Mouse (Mus musculus) midbrain, embryonic 11.5 days (tissue): ENCODE data around the gene Syne1. TPM values are rescaled to one million over a fixed set of nuclear protein-coding genes. Genes with fewer than 3 reads are reported as not detected.

ENCODE experiments used
- ATAC-seq: fragments of 200-750 bp; cut with Nextera tagmentation; 2 replicates; pipeline ENCODE4 v1.8.0; 2017; ENCODE audit warnings: moderate TSS enrichment, moderate library complexity; ENCODE audit not compliant: low FRiP score
- DNase-seq: peaks from one replicate; pipeline ENCODE4 v3.0.0; 2015; ENCODE audit warnings: low spot score; ENCODE audit errors: missing footprints
- H3K27ac ChIP-seq: fragments of 300-500 bp; sonication (generic); 2 replicates; pipeline ENCODE4 v1.5.1; 2014; ENCODE audit warnings: low read depth, low read length
- H3K27me3 ChIP-seq: fragments of 300-500 bp; sonication (generic); 2 replicates; pipeline ENCODE4 v1.6.1; 2014; ENCODE audit warnings: mild to moderate bottlenecking, low read length, moderate library complexity, mixed read lengths; ENCODE audit not compliant: control insufficient read depth, insufficient read depth
- H3K36me3 ChIP-seq: fragments of 300-500 bp; sonication (generic); 2 replicates; pipeline ENCODE4 v1.6.1; 2014; ENCODE audit warnings: mild to moderate bottlenecking, low read length, moderate library complexity, mixed read lengths; ENCODE audit not compliant: control insufficient read depth, insufficient read depth
- H3K4me1 ChIP-seq: fragments of 300-500 bp; sonication (generic); 2 replicates; pipeline ENCODE4 v1.6.1; 2014; ENCODE audit warnings: low read length; ENCODE audit not compliant: control insufficient read depth, insufficient read depth
- H3K4me2 ChIP-seq: fragments of 300-500 bp; sonication (generic); 2 replicates; pipeline ENCODE4 v1.6.1; 2014; ENCODE audit warnings: mild to moderate bottlenecking, moderate library complexity
- H3K4me3 ChIP-seq: fragments of 300-500 bp; sonication (generic); 2 replicates; pipeline ENCODE4 v1.5.1; 2014; ENCODE audit warnings: low read depth, low read length
- H3K9ac ChIP-seq: fragments of 300-500 bp; sonication (generic); 2 replicates; pipeline ENCODE4 v1.6.1; 2014; ENCODE audit warnings: low read length
- H3K9me3 ChIP-seq: fragments of 300-500 bp; sonication (generic); 2 replicates; pipeline ENCODE4 v1.6.1; 2016; ENCODE audit warnings: low read length; ENCODE audit not compliant: control insufficient read depth
- WGBS: fragments of 180-500 bp; shearing (Covaris S2); extraction: QIAGEN DNeasy Blood & Tissue Kit; methylation state at CpG from one replicate; pipeline ENCODE4 v1.1.7; 2014; 5-methylcytosine and 5-hydroxymethylcytosine counted together
- polyA plus RNA-seq: library from polyadenylated mRNA; unstranded; fragments of >200 nt; fragmentation: Nextera tagmentation; extraction: Ambion mirVana; gene quantifications from 2 replicates; pipeline ENCODE4 v1.2.1, GENCODE M21; 2014

Syne1 gene
- polyA plus RNA-seq = 2.7 and 2.9 TPM in 2 replicates

DNA sequence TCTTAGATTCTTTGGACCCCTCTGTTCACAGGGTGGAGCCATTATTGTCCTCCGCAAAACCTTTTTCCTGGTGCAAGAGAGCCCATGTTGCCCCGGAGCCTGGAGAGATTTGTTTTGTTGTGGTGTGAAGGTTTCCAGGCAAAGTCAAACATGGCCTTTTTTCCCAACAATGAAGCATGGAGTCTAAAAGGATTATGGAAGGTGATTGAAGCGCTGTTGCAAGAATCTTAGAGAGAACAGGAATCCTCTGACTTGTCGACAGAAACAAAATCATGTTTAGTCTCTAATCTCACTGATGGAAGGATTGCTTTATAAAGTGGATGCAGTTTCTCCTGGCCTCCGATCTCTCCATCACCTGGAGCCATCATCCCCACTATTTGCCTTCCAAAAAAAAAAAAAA lies at the start of gene Syne1:
TSS of gene Syne1 (minus strand) at position 101 of the 400 bp plus-strand sequence.
- Histone ChIP-seq H3K36me3 (no peaks in the 10 kb centered on the region), H3K9me3 (no peaks in the 10 kb centered on the region), H3K4me1 (peaks cover 4% of the 10 kb centered on the region), H3K27me3 (no peaks in the 10 kb centered on the region; the same call in 1 of the 2 replicates), H3K4me2 (peak within 1 kb of the TSS; percentile 94), H3K27ac (no peak within 1 kb of the TSS), H3K9ac (peak within 1 kb of the TSS; percentile 63), H3K4me3 (peak within 1 kb of the TSS; percentile 57)
- 45% methylated on average over 5 of the region's 5 CpGs for WGBS
- ATAC-seq = no peak
- DNase-seq = peak; percentile 80

DNA sequence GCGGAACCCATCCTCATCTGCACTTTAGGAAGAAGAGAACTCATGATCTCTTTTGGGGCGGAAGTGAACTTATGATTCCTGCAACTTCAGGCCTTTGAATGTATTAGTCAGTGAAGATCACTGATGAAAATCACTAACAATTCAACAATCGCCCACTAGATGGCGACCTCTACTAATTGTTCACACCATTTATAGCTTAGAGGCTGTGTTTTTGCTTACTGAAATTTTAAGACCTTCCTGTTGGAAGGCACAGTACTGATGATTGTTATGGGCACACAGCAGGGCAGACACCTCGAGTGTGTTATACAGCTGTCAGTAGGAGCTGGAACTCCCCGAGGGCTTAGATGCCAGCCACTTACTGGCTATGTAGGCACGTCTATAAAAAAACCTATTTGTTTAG lies 48.8 kb upstream of the Syne1 start:
- WGBS = 25% methylated on average over 7 of the region's 7 CpGs
- Histone ChIP-seq H3K36me3 (no peaks in the 10 kb centered on the region), H3K4me1 (no peaks in the 10 kb centered on the region), H3K27me3 (no peaks in the 10 kb centered on the region), H3K4me2 (no peak overlapping the region), H3K4me3 (no peak overlapping the region), H3K9me3 (no peaks in the 10 kb centered on the region), H3K27ac (no peak overlapping the region), H3K9ac (no peak overlapping the region)
- ATAC-seq (peak; percentile 77), DNase-seq (peak; percentile 98)

DNA sequence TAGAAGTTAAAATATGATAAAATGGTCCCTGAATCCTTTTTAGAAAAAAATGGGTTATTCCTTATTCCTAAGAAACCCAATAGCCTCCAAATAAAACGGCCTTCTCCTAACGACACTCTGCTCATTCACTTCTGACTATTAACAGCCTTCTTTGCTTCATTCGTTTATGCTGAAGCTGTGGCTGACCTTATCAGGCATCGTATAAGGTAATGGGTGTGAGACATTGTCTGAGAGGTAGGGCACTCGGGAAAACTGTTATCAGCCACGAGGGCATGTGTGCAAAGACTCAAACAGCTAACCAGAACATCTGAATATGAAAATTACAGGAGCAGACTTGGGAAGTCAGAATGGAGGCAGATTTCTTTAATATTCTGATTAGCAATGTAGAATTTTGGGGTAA lies 45.3 kb upstream of the Syne1 start:
- H3K4me3 ChIP-seq = no peak overlapping the region
- WGBS = 89% methylated on average over 6 of the region's 6 CpGs
- no peaks in the 10 kb centered on the region for H3K36me3 ChIP-seq
- no peak overlapping the region for H3K9ac ChIP-seq
- no peaks in the 10 kb centered on the region for H3K9me3 ChIP-seq
- DNase-seq (no peak), ATAC-seq (no peak)
- no peak overlapping the region for H3K4me2 ChIP-seq
- H3K4me1 ChIP-seq = no peaks in the 10 kb centered on the region
- no peaks in the 10 kb centered on the region for H3K27me3 ChIP-seq
- H3K27ac ChIP-seq = no peak overlapping the region

DNA sequence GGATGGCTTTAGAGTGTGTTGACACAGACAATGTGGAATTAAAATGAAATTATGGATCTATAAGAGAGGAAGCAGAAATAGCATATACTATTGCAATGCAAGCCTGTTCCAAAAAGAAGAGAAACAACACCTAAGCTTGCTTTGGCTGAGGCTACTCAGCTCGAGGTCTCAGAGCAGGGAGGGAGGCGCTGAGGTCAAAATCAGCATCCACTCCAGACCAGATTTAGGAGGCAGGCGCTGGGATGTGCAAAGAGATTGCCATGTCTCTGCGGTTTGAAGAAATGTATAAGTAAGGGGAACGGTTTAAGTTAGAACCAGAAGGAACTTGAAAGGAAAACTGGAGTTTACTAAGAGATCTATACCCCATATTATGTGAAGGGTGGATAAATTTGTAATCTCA lies 43.2 kb upstream of the Syne1 start:
- WGBS = 74% methylated on average over 5 of the region's 5 CpGs
- Histone ChIP-seq H3K27me3 (no peaks in the 10 kb centered on the region), H3K4me3 (no peak overlapping the region), H3K4me1 (no peaks in the 10 kb centered on the region), H3K9ac (no peak overlapping the region), H3K9me3 (no peaks in the 10 kb centered on the region), H3K36me3 (no peaks in the 10 kb centered on the region), H3K4me2 (no peak overlapping the region), H3K27ac (no peak overlapping the region)
- ATAC-seq = no peak
- no peak for DNase-seq

DNA sequence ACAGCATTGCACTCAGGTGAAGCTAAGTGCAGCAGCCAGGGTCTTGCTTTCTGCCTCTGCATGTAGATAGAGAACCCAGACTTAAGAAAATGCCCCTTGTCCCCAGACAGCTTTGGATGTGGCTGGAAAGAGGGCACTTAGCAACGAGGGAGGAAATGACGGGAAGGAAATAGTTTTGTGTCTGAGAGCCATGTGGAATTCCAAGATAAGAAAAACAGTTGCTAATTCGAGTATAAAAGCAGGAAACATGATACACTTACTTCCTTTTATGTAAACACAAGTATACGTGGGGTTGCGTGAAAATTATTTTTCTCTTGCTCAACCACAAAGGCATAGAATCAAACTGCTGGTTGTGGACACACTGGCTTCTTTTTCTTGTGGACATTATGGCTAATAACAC lies 42.2 kb upstream of the Syne1 start, which contains the start of gene Myct1:
TSS of gene Myct1 (plus strand) at position 312 of the 400 bp plus-strand sequence.
- no peak for ATAC-seq
- 71% methylated on average over 5 of the region's 5 CpGs for WGBS

DNA sequence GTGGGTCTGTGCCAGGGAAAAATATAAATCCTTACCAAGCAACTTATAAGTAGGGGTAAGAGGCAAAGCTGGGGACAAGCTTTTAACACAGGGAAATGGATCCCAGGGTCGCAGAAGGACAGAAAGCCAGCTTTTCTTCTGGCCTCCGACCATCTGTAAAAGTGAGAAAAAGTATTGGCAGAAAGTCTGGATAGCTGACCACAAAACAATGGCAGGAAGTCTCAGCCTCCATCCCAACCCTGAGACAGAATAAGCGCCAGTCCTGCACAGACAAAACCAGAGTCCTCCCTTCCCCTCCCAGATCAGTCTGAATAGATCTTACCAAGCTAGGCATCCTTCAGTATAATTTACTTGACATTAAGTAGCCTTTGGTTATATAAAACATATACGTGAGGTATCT lies 40.7 kb upstream of the Syne1 start:
- Histone ChIP-seq H3K4me3 (no peak overlapping the region), H3K4me2 (no peak overlapping the region), H3K36me3 (no peaks in the 10 kb centered on the region), H3K27me3 (no peaks in the 10 kb centered on the region), H3K4me1 (no peaks in the 10 kb centered on the region), H3K27ac (no peak overlapping the region), H3K9me3 (no peaks in the 10 kb centered on the region), H3K9ac (no peak overlapping the region)
- 86% methylated on average over 4 of the region's 4 CpGs for WGBS
- no peak for DNase-seq
- no peak for ATAC-seq

More for the DNA sequence above, 42.2 kb upstream of the Syne1 start, which contains the start of gene Myct1:
- Histone ChIP-seq H3K4me2 (no peak within 1 kb of the TSS), H3K9ac (no peak within 1 kb of the TSS), H3K4me1 (no peaks in the 10 kb centered on the region), H3K27me3 (no peaks in the 10 kb centered on the region), H3K36me3 (no peaks in the 10 kb centered on the region), H3K4me3 (no peak within 1 kb of the TSS), H3K9me3 (no peaks in the 10 kb centered on the region), H3K27ac (no peak within 1 kb of the TSS)
- no peak for DNase-seq

DNA sequence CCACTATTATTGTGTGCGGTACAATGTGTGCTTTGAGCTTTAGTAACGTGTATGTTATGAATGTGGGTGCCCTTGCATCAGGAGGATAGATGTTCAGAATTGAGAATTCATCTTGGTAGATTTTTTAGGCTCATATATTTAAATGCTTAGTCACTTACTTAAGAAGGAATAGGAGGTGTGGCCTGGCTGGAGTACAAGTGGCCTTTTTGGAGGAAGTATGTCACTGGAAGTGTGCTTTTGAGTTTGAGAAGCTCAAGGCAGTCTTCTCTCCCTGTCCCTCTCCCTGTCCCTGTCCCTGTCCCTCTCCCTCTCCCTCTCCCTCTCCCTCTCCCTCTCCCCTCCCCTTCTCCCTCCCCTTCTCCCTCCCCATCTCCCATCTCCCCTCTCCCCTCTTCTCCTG lies 39.8 kb upstream of the Syne1 start:
- 82% methylated on average over 2 of the region's 2 CpGs for whole genome bisulfite sequencing
- no peak for DNase-seq
- Histone ChIP-seq H3K4me1 (no peaks in the 10 kb centered on the region), H3K4me3 (no peak overlapping the region), H3K9ac (no peak overlapping the region), H3K36me3 (no peaks in the 10 kb centered on the region), H3K9me3 (no peaks in the 10 kb centered on the region), H3K4me2 (no peak overlapping the region), H3K27me3 (no peaks in the 10 kb centered on the region), H3K27ac (no peak overlapping the region)
- no peak for ATAC-seq

DNA sequence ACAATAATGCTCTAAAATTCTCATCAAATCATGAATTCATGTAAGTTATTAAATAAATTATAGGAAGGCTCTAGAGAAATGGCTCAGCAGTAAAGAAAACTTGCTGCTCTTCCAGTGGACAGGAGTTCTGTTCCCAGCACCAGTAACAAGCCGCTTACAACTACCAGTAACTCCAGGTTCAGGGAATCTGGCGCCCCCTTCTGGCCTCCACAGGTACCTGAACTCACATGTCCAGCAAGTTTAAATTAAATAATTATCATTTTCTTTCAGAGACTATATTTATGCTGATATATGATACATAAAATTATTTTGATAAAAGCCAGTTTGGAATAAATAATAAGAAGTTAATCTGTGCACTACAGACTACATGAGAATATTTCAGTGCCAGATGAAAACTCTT lies 22.0 kb upstream of the Syne1 start:
- ATAC-seq (no peak), DNase-seq (no peak)
- WGBS = 51% methylated on average over 2 of the region's 2 CpGs
- Histone ChIP-seq H3K9me3 (no peaks in the 10 kb centered on the region), H3K4me3 (no peak overlapping the region), H3K4me1 (no peaks in the 10 kb centered on the region), H3K4me2 (no peak overlapping the region), H3K9ac (no peak overlapping the region), H3K36me3 (no peaks in the 10 kb centered on the region), H3K27me3 (no peaks in the 10 kb centered on the region), H3K27ac (no peak overlapping the region)

DNA sequence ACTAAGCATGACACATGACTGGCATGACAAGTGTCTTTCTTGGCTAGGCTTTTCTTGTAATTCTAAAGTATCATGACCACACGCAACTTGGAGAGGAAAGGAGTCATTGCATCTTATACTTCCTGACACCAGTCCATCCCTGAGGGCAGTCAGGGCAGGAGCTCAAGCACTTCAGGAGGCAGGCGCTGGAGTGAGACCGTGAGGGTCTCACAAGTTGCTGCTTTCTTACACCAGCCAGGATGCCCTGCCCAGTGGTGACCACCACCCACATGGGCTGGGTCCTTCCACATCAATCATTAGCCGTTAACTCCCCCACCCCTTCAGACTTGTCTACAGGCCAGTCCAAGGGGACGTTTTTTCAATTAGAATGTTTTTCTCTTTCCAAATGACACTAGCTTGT lies 20.1 kb upstream of the Syne1 start:
- Histone ChIP-seq H3K9me3 (no peaks in the 10 kb centered on the region), H3K36me3 (no peaks in the 10 kb centered on the region)
- no peak for ATAC-seq

DNA sequence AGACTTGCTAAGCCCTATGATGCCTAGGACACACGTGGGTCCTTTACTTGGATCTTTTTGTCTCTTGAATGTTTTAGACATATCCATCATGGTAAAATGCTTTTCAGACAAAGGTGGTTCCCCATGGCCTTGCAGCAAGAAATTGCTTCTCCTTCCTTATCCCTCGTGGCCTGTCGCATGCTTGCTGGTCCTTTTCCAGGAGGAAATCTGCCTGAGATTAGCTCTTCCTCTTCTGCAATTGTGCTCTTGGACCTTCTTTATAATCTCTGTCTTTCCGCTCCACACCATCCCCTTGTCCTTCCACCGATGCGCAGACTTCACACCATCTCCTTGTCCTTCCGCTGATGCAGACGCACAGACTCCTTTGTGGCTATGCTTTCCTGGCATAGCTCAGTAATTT lies 18.8 kb upstream of the Syne1 start:
- ATAC-seq (no peak), DNase-seq (no peak)
- H3K9ac ChIP-seq = no peak overlapping the region
- no peak overlapping the region for H3K4me2 ChIP-seq
- no peaks in the 10 kb centered on the region for H3K36me3 ChIP-seq
- WGBS = 89% methylated on average over 8 of the region's 8 CpGs
- H3K27ac ChIP-seq = no peak overlapping the region
- H3K4me3 ChIP-seq = no peak overlapping the region
- no peaks in the 10 kb centered on the region for H3K27me3 ChIP-seq
- H3K9me3 ChIP-seq = no peaks in the 10 kb centered on the region
- H3K4me1 ChIP-seq = no peaks in the 10 kb centered on the region

More for the DNA sequence above, 20.1 kb upstream of the Syne1 start:
- H3K4me3 ChIP-seq = no peak overlapping the region
- no peaks in the 10 kb centered on the region for H3K27me3 ChIP-seq
- no peak for DNase-seq
- 82% methylated on average over 5 of the region's 5 CpGs for WGBS
- no peak overlapping the region for H3K4me2 ChIP-seq
- no peaks in the 10 kb centered on the region for H3K4me1 ChIP-seq
- no peak overlapping the region for H3K9ac ChIP-seq
- H3K27ac ChIP-seq = no peak overlapping the region
